Mouse (Mus musculus) midbrain, embryonic 14.5 days (tissue): Measurements from ENCODE around the gene Rabl6. TPM values are rescaled to one million over a fixed set of nuclear protein-coding genes. Genes with fewer than 3 reads are reported as not detected.
A peak's percentile ranks its signal among the peaks of the same experiment; 100 is the strongest.

Source experiments
- ATAC-seq: fragments of 200-750 bp; cut with Nextera tagmentation; 2 replicates; pipeline ENCODE4 v1.8.0; 2017; ENCODE audit warnings: moderate number of reproducible peaks, moderate library complexity; ENCODE audit not compliant: low FRiP score, low TSS enrichment
- DNase-seq: peaks from one replicate; pipeline ENCODE4 v3.0.0-alpha.2; 2015
- H3K27ac ChIP-seq: fragments of 300-500 bp; sonication (generic); replicated peaks from 2 replicates; pipeline ENCODE4 v1.5.1; 2014; ENCODE audit warnings: mild to moderate bottlenecking, low read depth, low read length, moderate library complexity
- H3K27me3 ChIP-seq: fragments of 300-500 bp; sonication (generic); 2 replicates; pipeline ENCODE4 v1.6.1; 2014; ENCODE audit warnings: low read length, control low read depth, mixed read lengths; ENCODE audit not compliant: control insufficient read depth, insufficient read depth
- H3K36me3 ChIP-seq: fragments of 300-500 bp; sonication (generic); 2 replicates; pipeline ENCODE4 v1.6.1; 2014; ENCODE audit warnings: low read length, control low read depth; ENCODE audit not compliant: control insufficient read depth, insufficient read depth
- H3K4me1 ChIP-seq: fragments of 300-500 bp; sonication (generic); 2 replicates; pipeline ENCODE4 v1.6.1; 2014; ENCODE audit warnings: mild to moderate bottlenecking, antibody characterized with exemption, low read length, control low read depth; ENCODE audit not compliant: control insufficient read depth, insufficient read depth
- H3K4me2 ChIP-seq: fragments of 300-500 bp; sonication (generic); 2 replicates; pipeline ENCODE4 v1.6.1; 2014; ENCODE audit warnings: mild to moderate bottlenecking, low read length, moderate library complexity
- H3K4me3 ChIP-seq: fragments of 300-500 bp; sonication (generic); replicated peaks from 2 replicates; pipeline ENCODE4 v1.5.1; 2014; ENCODE audit warnings: low read depth, low read length
- H3K9ac ChIP-seq: fragments of 300-500 bp; sonication (generic); replicated peaks from 2 replicates; pipeline ENCODE4 v1.6.1; 2014; ENCODE audit warnings: mild to moderate bottlenecking, low read length, moderate library complexity
- H3K9me3 ChIP-seq: fragments of 300-500 bp; sonication (generic); 2 replicates; pipeline ENCODE4 v1.6.1; 2016; ENCODE audit warnings: low read length, control low read depth, mixed read lengths; ENCODE audit not compliant: control insufficient read depth
- WGBS: fragments of 180-500 bp; shearing (Covaris S2); extraction: QIAGEN DNeasy Blood & Tissue Kit; methylation state at CpG from one replicate; pipeline ENCODE4 v1.1.7; 2014; 5-methylcytosine and 5-hydroxymethylcytosine counted together
- polyA plus RNA-seq: library from polyadenylated mRNA; unstranded; fragments of >200 nt; fragmentation: Nextera tagmentation; extraction: Ambion mirVana; gene quantifications from 2 replicates; pipeline ENCODE4 v1.2.1, GENCODE M21; 2014

Gene Rabl6
- polyA plus RNA-seq, 1 experiment from 2014 or later, result 62.6 TPM

GRCm38 (mm10) chr2:25551186-25551585 is 57.1 kb downstream of the Rabl6 start:
- no peaks in the 10 kb centered on the region for H3K27me3 ChIP-seq
- 30% methylated on average over 5 of the region's 5 CpGs for WGBS
- H3K36me3 ChIP-seq, result no peaks in the 10 kb centered on the region
- peaks cover 1% of the 10 kb centered on the region for H3K4me1 ChIP-seq
- H3K9me3 ChIP-seq, result no peaks in the 10 kb centered on the region
- DNase-seq (peak; percentile 61), ATAC-seq (no peak)
- no peak overlapping the region for H3K4me2 ChIP-seq
- no peak overlapping the region for H3K27ac ChIP-seq
- no peak overlapping the region for H3K4me3 ChIP-seq
- no peak overlapping the region for H3K9ac ChIP-seq

DNA sequence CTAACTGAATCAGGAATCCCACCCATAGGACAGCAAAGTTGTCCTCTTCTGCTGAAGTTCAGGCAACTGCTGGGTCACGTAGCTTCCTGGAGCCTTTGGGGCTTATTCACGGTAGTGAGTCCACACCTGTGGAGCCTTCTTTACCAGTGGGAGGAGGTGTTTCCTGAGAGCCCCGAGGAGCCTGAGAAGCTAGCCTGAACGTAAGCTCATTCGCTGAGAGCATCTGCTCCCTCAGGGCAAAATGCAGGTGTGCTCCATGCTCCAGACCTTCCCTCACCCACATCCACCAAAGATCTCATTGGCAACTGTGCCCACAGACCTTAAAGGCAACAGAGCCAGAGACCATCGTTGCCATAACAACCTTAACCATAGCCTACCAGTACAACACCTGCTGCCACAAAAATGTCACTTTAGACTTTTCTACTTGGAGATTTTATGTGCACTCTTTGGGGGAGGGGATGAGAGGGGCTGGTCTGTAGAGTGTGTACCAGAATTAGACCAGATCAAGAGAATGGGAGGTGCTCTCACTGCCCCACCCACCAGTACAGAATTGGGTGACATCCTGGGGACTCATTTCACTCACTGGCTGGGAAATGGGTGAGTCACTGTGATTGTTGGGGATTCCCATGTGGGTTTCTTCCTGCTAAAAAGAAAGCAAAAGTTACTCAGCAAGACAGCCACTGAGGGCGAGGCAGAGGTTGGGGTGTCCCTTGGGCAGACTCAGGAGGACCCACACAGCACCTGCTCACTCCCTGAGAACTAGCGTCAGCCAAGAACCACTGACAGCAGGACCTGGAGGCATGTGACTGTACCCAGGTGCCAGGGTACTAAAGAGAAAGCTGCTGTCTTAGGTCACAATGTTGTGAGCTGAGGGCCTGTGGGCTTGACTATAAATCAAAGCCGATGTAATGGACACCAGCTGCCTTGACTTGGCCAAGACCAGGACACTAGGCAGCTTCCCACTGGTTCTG is 59.0 kb downstream of the Rabl6 start:
- Histone ChIP-seq H3K4me1 (peaks cover 6% of the 10 kb centered on the region), H3K4me2 (no peak overlapping the region), H3K27me3 (no peaks in the 10 kb centered on the region), H3K9ac (no peak overlapping the region), H3K36me3 (no peaks in the 10 kb centered on the region), H3K9me3 (no peaks in the 10 kb centered on the region), H3K27ac (no peak overlapping the region), H3K4me3 (no peak overlapping the region)
- 83% methylated on average over 9 of the region's 9 CpGs for WGBS
- no peak for DNase-seq
- no peak for ATAC-seq

DNA sequence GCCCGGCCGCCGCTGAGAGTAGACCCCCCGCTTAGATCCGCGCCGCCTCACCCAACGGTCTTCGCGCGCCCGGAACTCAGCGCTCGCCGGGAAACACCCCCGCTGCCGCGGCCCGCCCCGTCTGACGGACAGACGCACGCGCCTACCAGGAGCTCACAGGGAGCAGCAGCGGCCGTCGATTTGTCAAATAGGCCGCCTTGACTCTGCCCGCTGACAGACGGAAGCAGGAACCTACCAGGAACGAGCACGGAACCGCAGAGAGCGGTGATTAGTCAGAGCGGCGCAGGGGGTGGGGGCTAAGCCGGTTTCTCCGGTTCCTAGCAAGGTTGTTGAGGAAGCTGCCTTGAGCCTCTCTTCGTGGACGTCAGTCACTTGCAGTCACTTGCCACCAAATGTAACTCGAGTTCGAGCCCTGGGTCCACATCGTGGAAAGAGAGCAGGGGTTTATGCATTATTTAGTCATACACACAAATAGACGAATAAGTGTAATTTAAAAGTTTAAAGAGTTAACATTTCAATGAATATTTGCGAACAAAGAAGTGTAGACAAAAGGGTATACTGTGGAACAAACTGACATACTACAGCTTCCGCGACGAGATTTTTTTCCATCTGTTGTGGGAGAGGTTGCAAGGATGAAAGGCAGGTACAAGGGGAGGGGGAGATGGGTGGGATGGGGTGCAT is 61.4 kb downstream of the Rabl6 start, which contains the start of gene Traf2:
TSS of gene Traf2 (minus strand) at position 130 of the 681 bp plus-strand sequence.
- DNase-seq (peak; percentile 98), ATAC-seq (peak; percentile 99)
- peak within 1 kb of the TSS; percentile 78 for H3K4me2 ChIP-seq
- H3K27me3 ChIP-seq, result no peaks in the 10 kb centered on the region
- H3K4me1 ChIP-seq, result peaks cover 6% of the 10 kb centered on the region
- H3K36me3 ChIP-seq, result no peaks in the 10 kb centered on the region
- H3K9me3 ChIP-seq, result no peaks in the 10 kb centered on the region
- 3% methylated on average over 48 of the region's 48 CpGs for WGBS
- H3K9ac ChIP-seq, result peak within 1 kb of the TSS; percentile 60
- no peak within 1 kb of the TSS for H3K27ac ChIP-seq
- H3K4me3 ChIP-seq, result peak within 1 kb of the TSS; percentile 61

DNA sequence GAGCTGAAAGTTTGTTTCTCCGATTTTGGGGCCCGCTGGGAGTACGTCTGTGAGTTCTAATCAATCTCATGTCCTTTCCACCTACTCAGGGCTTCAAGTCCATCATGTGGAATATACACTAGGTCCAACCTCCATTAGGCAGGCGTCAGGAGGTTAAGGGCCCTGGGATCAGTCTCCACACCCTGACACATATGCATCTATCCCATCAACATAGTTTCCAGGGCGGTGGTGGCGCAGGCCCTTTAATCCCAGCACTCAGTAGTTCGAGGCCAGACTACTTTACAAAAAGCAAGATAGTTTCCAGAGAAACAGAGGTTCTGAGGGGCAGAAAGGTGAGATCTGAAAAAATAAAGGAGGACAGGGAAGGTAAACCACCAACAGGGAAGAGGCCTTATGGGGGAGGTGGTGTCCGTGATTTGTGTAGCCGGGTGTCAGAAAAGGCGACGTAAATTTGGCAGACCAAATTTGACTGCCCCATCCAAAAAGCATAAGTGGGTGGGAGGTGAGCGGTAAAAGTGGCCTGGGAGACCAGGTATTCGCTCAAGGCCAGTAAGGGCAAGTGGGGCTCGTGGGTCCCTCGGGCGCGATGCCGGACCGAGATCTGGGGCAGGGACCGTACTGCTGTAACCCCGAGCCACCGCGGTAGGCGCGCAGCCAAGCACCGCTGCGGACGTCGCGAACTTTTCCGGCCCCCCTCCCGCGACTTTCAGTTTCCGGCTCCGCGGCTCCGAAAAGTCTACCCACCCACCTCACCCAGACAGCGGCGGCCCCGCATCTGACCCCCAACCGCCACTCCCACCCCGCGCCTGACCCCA is 62.1 kb downstream of the Rabl6 start:
- ATAC-seq (peak; percentile 55), DNase-seq (no peak)
- peaks cover 6% of the 10 kb centered on the region for H3K4me1 ChIP-seq
- H3K4me2 ChIP-seq, result peak overlapping the region; percentile 78
- H3K9ac ChIP-seq, result peak overlapping the region; percentile 60
- H3K27ac ChIP-seq, result no peak overlapping the region
- 8% methylated on average over 40 of the region's 43 CpGs for WGBS
- H3K9me3 ChIP-seq, result no peaks in the 10 kb centered on the region
- no peaks in the 10 kb centered on the region for H3K27me3 ChIP-seq
- no peaks in the 10 kb centered on the region for H3K36me3 ChIP-seq
- peak overlapping the region; percentile 61 for H3K4me3 ChIP-seq

DNA sequence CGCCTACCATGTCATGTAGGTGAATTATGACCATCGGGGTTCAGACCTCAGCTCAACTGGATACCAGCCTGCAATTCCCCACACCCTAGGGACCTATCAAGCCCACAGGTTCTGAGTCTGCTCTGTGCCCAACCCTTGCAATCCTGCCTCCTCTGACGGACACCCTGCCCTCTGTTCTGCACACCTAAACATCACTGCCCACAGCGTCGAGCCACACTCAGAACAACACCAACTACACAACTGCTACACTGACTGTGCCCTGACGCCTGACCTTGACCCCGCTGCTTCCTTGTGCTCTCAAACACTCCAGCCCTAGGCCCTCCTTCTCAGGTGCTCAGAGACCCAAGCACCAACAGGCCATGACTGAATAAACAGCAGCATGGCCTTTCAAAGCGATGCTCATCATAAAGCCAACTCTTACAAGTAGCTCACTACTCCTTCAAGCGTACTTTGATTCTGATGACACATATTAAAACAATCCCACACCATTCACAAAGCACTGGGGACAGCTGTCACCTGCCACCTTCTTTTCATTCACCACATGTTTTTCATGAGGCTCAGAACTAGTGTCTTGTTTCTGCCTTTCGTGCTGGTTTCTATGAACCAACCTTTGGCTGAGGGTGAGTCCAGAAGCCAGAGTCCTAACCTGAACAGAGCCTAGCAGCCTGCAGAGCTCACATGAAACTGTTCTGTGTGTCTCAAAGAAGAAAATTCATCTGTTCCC is 66.5 kb downstream of the Rabl6 start:
- Histone ChIP-seq H3K9ac (no peak overlapping the region), H3K36me3 (peaks cover 4% of the 10 kb centered on the region; the same call in 1 of the 2 replicates), H3K27ac (no peak overlapping the region), H3K4me2 (no peak overlapping the region), H3K9me3 (no peaks in the 10 kb centered on the region), H3K27me3 (no peaks in the 10 kb centered on the region), H3K4me1 (peaks cover 6% of the 10 kb centered on the region), H3K4me3 (no peak overlapping the region)
- ATAC-seq, result no peak
- 93% methylated on average over 10 of the region's 10 CpGs for WGBS
- DNase-seq, result no peak

DNA sequence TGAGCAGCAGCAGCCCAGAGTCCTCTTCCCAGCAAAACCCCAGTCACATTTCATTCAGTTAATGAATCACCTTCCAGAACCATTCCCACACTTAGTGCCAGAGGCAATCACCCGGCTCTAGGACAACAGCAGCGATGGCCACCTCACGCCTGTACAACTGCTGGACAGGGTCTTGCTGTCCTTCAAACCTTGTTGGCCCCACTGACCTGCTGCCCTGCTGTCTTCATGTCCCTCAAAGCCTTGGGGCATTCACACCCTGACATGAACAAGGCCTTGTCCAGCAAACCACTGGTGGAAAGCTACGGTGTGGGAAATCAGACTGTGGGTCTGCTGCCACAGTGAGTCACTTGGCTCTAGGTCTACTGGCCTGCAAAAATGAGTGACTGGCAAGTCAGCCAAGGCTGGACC is 67.8 kb downstream of the Rabl6 start:
- no peak for DNase-seq
- H3K9ac ChIP-seq, result no peak overlapping the region
- no peak for ATAC-seq
- no peaks in the 10 kb centered on the region for H3K27me3 ChIP-seq
- peaks cover 14% of the 10 kb centered on the region; the same call in 1 of the 2 replicates for H3K36me3 ChIP-seq
- no peaks in the 10 kb centered on the region for H3K4me1 ChIP-seq
- 98% methylated on average over 4 of the region's 4 CpGs for WGBS
- no peak overlapping the region for H3K4me3 ChIP-seq
- no peak overlapping the region for H3K4me2 ChIP-seq
- no peaks in the 10 kb centered on the region for H3K9me3 ChIP-seq
- no peak overlapping the region for H3K27ac ChIP-seq

DNA sequence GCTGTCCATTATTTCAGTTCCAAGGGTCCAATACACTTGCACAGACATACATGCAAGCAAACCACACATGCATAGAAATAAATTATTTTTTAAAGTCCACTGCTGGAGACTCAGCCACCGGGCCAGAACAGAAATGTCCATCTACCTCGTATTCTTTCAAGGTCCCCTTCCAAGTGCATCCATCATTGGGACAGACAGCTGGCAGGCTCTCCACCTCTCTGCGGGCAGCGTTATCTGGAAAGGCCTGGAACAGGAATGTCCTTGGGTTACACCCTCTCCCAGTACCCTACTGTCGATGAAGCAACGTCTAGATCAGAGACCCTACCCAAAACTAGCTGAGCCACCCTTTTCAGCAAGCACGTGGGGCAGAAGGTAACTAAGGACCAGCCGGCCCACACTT is 71.8 kb downstream of the Rabl6 start:
- peaks cover 34% of the 10 kb centered on the region for H3K36me3 ChIP-seq
- WGBS, result 94% methylated on average over 8 of the region's 8 CpGs

DNA sequence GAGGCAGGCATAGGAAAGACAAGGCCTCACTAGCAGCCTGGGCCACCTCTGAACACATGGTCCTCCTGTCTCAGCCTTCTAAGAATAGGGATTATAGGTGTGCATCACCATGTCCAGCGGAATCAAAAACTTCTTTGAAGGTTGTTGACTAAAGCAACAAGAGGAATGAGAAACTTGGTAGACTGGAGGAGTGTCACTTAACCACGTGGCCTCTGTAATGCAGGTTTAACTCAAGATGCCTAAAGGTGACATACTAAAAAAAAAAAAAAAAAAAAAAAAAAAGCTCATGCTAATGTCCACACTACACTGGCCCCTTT is 73.5 kb downstream of the Rabl6 start:
- 89% methylated on average over 2 of the region's 2 CpGs for WGBS
- H3K4me2 ChIP-seq, result no peak overlapping the region
- H3K9ac ChIP-seq, result no peak overlapping the region
- DNase-seq (no peak), ATAC-seq (no peak)
- H3K27ac ChIP-seq, result no peak overlapping the region
- H3K4me1 ChIP-seq, result no peaks in the 10 kb centered on the region
- no peaks in the 10 kb centered on the region for H3K9me3 ChIP-seq
- H3K4me3 ChIP-seq, result no peak overlapping the region
- H3K36me3 ChIP-seq, result peaks cover 40% of the 10 kb centered on the region
- no peaks in the 10 kb centered on the region for H3K27me3 ChIP-seq

More for the DNA sequence above, 71.8 kb downstream of the Rabl6 start:
- DNase-seq (no peak), ATAC-seq (no peak)
- Histone ChIP-seq H3K9ac (no peak overlapping the region), H3K4me3 (no peak overlapping the region), H3K4me1 (no peaks in the 10 kb centered on the region), H3K27ac (no peak overlapping the region), H3K27me3 (no peaks in the 10 kb centered on the region), H3K4me2 (no peak overlapping the region), H3K9me3 (no peaks in the 10 kb centered on the region)
